Mouse (Mus musculus): Measurements from ENCODE around the gene Ralgds. TPM values are rescaled to one million over a fixed set of nuclear protein-coding genes. Genes with fewer than 3 reads are reported as not detected.

Ralgds gene
- total RNA-seq, 2 experiments from 2014 or later = 127 to 132 TPM

DNA sequence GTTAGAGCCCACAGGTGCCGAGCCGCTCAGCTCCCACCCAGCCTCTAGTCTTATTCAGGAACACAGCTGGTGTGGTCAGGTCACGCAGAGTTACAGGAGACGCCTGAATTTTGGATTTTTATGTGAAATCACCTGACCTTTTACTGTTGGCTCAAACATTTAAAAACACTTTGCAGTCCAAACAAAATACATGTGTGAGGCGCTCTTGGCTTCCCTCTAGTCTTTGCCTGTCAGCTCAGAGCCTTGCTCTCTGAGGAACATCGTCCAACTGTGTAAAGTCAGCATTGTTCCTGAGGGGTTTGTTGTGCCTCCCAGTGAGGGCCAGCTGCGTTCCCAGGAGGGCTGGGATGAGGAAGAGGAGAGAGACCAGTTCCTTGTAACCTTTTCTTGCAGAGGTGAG, 17.4 kb downstream of the Ralgds start:
- DNase-seq (ENCODE audit: low spot score in 2 of 2) = no peak

GRCm38 (mm10) chr2:28532938-28533771, 20.2 kb downstream of the Ralgds start:
- DNase-seq (ENCODE audit: low spot score in 2 of 2) = peak; percentile 86 to 94

GRCm38 (mm10) chr2:28533901-28534435, 21.0 kb downstream of the Ralgds start:
- no peak for DNase-seq (ENCODE audit: low spot score in 2 of 2)

DNA sequence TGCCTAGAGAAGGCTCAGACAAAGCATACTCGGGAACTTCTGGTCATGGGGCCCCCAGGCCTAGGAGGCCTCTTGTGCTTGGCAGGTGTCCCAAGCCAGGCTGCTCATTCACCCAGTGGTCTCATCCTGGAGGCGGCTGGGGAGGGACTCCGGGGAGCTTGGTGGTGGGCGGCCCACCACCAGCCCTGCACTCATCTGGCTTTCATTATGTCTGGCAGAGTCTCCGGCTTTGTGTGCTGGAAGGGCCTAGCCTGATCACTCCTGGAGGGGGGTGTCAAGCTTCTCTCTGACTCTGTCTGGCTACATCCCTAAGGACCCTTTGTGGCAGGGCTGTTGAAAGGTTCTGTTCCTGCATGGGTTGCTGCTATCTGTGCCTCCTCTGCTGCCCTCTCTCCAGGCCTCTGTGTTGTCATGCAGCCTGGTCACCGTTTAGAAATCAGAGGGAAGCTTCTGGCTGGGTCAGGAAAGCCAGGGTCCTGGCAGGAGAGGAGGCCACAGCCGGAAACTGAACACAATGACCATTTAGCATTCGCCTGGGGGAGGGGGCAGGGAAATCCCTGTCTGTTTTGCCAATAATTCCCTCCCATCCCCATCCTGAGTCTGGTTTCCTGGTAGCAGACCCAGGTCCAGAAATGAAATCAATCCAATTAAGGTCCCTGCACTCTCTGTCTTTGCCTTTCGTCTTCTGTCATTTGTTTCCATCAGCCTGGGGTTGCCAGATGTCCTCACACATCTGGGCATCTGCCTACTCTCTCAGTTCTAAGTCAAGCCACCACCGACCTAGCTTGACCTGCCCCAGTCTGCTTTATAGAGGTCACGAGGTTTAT, 21.7 kb downstream of the Ralgds start:
- DNase-seq (ENCODE audit: low spot score in 2 of 2) = no peak

DNA sequence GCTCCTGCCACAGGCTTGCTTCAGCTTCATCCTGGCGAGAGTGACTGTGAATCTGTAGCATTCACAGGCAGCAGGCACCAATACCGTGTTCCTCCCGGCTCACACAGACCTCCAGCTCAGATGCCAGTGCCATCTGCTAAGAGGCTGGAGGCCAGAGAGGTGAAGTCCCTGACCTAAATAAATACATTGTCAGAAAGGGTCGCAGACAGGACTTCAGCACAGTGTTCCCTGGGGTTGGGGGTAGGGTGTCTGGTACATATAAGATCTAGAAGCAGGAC, 22.3 kb downstream of the Ralgds start:
- DNase-seq (ENCODE audit: low spot score in 2 of 2) = no peak

GRCm38 (mm10) chr2:28535650-28536049, 22.7 kb downstream of the Ralgds start:
- DNase-seq (ENCODE audit: low spot score in 2 of 2) = peak; percentile 63 to 78

DNA sequence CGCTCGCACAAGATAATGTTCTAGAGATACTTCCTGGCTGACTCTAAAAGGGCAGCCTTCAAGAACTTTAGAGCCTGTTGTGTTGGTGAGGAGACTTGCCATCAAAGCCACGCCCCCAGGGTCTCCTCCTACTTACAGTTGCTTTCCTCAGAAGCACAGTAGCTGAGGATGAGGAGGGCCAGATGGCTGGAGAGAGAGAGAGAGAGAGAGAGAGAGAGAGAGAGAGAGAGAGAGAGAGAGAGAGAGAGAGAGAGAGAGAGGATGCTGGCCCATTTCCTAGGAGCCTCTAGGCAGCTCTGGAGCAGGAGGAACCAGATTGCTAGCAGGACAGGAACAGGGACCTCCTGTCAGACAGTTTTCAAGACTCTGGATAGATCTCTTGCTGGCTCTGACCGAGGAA, 23.2 kb downstream of the Ralgds start:
- DNase-seq (ENCODE audit: low spot score in 2 of 2) = peak in 1 of 2 experiments; percentile 63

DNA sequence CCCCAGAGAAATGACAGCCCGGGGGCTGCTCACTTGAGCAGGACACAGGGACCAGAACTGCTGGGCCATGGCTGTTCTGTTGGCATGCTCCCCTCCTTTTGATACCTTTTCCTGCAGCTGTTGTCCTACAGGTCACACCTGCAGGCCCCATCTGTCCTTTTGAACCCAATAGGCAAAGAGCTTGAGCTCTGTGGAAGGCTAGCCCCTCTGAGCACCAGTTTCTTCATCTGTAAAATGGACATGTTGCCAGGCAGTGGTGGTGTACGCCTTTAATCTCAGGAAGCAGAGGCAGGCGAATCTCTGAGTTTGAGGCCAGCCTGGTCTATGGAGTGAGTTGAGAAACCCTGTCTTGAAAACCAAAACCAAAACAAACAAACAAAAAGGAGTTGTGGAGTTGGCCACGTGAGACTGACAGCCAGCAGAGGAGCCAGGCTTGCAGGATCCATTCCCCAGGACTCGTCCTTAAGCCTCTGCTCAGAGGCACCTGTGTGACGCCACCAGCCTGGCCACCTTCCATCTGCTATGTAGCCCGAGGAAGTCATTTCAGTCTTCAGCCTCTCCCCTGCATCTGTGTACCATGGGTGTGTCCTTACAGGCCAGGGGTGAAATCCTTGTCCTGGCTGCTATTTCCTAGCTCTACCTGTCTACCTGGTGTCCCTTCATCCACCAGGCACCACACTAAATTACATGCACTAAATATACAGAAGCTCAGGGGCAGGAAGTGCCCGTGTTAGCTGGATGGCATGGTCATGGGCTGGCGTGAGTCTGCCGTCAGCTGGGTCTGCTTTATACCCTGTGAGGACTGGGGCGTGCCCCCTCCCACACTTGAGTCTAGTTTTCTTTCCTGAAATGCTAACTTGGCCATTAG, 24.1 kb downstream of the Ralgds start:
- DNase-seq (ENCODE audit: low spot score in 2 of 2) = no peak

GRCm38 (mm10) chr2:28537634-28537920, 24.7 kb downstream of the Ralgds start:
- DNase-seq (ENCODE audit: low spot score in 2 of 2) = no peak

- DNase-seq (ENCODE audit: low spot score in 2 of 2) = no peak
Measured at GRCm38 (mm10) chr2:28537995-28538816, 25.3 kb downstream of the Ralgds start.

DNA sequence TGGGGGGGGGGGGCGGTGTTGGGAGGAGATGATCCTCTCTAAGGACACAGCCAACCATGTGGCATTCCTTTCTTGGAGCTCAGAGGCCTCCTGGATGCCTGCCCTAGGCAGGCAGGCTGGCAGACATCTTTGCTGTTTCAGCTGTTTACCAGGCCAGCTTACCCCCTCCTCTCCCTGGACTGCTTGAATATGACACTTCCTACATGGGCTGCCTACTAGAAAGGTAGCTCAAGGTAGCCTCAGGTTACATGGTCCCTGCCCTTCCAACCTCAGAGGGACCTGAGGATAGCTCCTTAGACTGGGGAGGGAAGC, 25.8 kb downstream of the Ralgds start:
- no peak for DNase-seq (ENCODE audit: low spot score in 2 of 2)

DNA sequence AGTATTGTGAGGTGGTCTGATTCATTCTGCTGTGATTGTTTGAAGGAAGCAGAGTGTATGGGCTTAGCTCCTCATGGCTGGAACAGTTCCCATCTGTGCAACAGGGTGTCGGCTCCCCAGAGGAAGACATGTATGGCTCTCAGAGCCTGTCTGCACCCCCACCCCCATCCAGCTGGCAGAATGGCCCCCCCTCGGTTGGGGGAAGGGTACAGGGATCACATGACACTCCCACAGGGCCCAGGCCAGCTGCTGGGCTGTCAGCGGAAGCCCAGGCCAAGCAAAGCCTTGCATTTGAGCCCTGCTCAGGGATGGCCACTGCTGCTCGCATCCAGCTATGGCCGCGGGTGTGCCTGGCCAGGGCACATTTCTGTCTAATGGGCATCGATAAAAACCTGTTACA, 26.3 kb downstream of the Ralgds start:
- peak; percentile 73 to 86 for DNase-seq (ENCODE audit: low spot score in 2 of 2)

- no peak for DNase-seq (ENCODE audit: low spot score in 2 of 2)
Measured at GRCm38 (mm10) chr2:28539949-28540348, 27.0 kb downstream of the Ralgds start.

- DNase-seq (ENCODE audit: low spot score in 2 of 2) = no peak
Measured at GRCm38 (mm10) chr2:28540587-28541227, 27.8 kb downstream of the Ralgds start.

- peak in 1 of 2 experiments; percentile 69 for DNase-seq (ENCODE audit: low spot score in 2 of 2)
Measured at GRCm38 (mm10) chr2:28543894-28544293, 31.0 kb downstream of the Ralgds start.

GRCm38 (mm10) chr2:28545976-28546375, 33.1 kb downstream of the Ralgds start:
- DNase-seq (ENCODE audit: low spot score in 2 of 2) = no peak

GRCm38 (mm10) chr2:28546560-28546959, 33.6 kb downstream of the Ralgds start:
- DNase-seq (ENCODE audit: low spot score in 2 of 2) = no peak

- peak; percentile 58 to 87 for DNase-seq (ENCODE audit: low spot score in 2 of 2)
Measured at GRCm38 (mm10) chr2:28547237-28548172, 34.6 kb downstream of the Ralgds start.

DNA sequence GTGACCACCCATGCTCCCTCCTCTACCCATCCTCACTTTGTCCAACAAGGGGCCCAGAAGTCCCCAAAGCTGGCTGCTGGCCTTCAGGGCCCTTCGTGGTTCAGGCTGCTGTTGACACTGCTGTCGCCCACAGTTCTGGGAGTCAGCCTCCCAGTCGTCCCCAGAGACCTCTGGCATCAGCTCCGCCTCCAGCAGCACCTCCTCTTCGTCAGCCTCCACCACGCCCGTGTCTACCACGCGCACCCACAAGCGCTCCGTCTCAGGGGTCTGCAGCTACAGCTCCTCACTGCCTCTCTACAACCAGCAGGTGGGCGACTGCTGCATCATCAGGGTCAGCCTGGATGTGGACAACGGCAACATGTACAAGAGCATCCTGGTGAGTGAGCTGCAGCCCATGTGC, 36.2 kb downstream of the Ralgds start:
- DNase-seq (ENCODE audit: low spot score in 2 of 2) = no peak

Data from layer of hippocampus, adult 18-20 months (tissue).